Mouse (Mus musculus): ENCODE results near the gene Ctrc. TPM values are rescaled to one million over a fixed set of nuclear protein-coding genes. Genes with fewer than 3 reads are reported as not detected.

Gene Ctrc
- total RNA-seq, 2 experiments from 2014 or later = not detected

- H3K27ac ChIP-seq = peak within 1 kb of the TSS; percentile 86
- peak; percentile 20; the same call in 1 of the 2 replicates for TF ChIP-seq CTCF (IDR thresholded peaks at IDR 0.05)
- intact Hi-C loops (cut with DNase I) = no loop called here
- peak; percentile 89 for DNase-seq
- peak within 1 kb of the TSS; percentile 85 for H3K4me3 ChIP-seq
Measured at GRCm38 (mm10) chr4:141874601-141875460, 28.7 kb upstream of the Ctrc start, which contains the start of gene Efhd2. Gene Efhd2, minus strand, starts transcription at chr4:141874920.

GRCm38 (mm10) chr4:141874111-141874600, 28.0 kb upstream of the Ctrc start:
- Histone ChIP-seq H3K27ac (peak overlapping the region; percentile 86), H3K4me3 (peak overlapping the region; percentile 85)
- no peak for TF ChIP-seq CTCF (IDR thresholded peaks at IDR 0.05)
- no peak for DNase-seq
- intact Hi-C loops (cut with DNase I) = no loop called here

DNA sequence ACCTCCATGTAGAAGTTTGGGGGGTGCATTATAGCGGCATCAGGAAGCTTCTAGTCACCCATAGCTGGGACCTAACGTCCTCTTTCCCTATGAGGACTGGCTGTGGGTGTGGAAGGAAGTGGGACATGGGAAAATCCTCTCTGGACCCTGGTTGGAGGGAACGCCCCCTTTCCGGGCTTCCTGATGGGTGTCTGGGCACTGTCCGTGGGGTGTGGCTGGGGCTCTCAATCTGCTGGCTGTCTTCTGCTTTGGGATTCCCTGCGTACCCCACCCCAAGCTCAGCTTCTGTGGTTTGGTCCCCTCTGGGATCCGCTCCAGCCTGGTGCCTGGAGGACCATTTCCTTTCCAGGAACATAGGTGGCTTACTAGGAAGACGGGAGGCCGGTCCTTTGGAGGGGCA, 26.8 kb upstream of the Ctrc start:
- intact Hi-C loops (cut with DNase I) = no loop called here
- no peak for TF ChIP-seq CTCF (IDR thresholded peaks at IDR 0.05)
- H3K4me3 ChIP-seq = peak overlapping the region; percentile 85
- no peak for DNase-seq
- H3K27ac ChIP-seq = peak overlapping the region; percentile 86

DNA sequence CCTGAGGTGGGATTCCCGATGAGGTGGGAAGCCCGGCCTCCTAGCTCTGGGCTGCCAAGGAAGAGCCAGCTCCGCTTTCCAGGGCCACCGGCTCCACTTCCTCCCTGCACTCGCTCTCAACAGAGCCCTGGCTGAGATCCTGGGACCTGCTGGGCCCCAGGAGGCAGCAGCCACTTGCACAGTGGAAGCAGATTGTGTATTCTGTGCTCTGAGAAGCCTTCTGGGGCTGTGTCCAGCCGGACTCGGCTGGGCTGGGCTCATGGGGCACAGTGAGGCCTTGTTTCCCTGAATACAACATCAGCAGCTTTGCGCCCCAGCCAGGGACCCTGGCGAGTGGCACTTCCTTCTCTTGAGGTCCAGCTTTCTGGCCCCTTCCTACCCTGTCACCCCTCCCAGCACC, 25.8 kb upstream of the Ctrc start:
- no peak for TF ChIP-seq CTCF (IDR thresholded peaks at IDR 0.05)
- H3K27ac ChIP-seq = peak overlapping the region; percentile 86
- H3K4me3 ChIP-seq = peak overlapping the region; percentile 85
- peak; percentile 46 for DNase-seq
- intact Hi-C loops (cut with DNase I) = no loop called here

DNA sequence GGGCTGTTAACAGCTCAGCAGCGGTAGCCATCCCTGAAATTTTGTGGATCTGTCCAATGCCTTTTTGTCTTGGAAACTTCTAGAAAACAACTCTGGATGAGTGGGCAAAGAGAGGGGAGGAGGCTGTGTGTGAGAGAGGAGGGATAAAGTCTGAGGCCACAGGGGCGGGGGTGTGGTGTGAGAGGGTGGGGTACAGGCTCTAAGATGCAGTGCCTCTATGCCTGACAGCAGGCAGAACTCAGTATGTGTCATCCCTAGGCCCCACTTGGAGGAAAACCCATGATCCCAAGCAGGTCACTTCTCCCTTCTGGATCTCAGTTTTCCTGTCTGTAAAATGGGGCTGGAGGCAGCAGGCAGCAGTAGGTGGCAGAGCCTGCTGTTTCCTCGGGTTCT, 25.2 kb upstream of the Ctrc start:
- Histone ChIP-seq H3K4me3 (peak overlapping the region; percentile 85), H3K27ac (peak overlapping the region; percentile 86)
- intact Hi-C loops (cut with DNase I) = no loop called here
- DNase-seq = no peak
- TF ChIP-seq CTCF (IDR thresholded peaks at IDR 0.05) = no peak

DNA sequence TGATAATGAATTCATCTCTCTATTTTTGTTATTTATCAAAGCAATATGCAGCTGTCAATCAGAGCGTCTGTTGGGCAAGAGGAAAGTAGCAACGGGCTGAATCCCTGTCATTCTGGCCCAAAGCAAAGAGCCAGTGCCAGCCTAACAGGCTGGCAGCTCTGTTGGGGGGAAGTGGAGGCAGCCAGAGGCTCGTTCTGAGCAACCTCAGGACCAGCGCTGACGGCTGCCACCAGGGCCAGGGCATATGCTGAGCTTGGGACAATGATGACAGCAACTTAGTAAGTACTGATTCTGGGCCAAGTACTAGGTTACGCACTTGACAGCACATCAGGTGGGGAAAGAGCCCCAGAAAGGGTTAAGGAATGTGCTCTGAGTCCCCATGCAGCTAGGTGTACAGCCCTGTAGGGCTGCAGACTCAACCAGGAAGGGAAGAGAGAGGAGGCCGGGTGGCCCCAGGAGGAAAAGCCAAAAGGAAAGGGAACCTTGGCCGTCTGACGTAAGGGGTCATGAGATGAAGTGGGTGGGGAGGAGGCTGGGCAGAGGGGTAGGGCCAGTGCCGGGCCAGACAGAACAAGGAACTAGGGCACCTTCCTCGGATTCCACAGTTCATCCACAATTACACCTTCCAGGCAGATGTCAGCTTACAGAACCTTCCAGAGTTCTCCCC, 24.6 kb upstream of the Ctrc start:
- Histone ChIP-seq H3K4me3 (peak overlapping the region; percentile 34), H3K27ac (peak overlapping the region; percentile 86)
- DNase-seq = peak; percentile 61
- TF ChIP-seq CTCF (IDR thresholded peaks at IDR 0.05) = no peak
- intact Hi-C loops (cut with DNase I) = no loop called here

DNA sequence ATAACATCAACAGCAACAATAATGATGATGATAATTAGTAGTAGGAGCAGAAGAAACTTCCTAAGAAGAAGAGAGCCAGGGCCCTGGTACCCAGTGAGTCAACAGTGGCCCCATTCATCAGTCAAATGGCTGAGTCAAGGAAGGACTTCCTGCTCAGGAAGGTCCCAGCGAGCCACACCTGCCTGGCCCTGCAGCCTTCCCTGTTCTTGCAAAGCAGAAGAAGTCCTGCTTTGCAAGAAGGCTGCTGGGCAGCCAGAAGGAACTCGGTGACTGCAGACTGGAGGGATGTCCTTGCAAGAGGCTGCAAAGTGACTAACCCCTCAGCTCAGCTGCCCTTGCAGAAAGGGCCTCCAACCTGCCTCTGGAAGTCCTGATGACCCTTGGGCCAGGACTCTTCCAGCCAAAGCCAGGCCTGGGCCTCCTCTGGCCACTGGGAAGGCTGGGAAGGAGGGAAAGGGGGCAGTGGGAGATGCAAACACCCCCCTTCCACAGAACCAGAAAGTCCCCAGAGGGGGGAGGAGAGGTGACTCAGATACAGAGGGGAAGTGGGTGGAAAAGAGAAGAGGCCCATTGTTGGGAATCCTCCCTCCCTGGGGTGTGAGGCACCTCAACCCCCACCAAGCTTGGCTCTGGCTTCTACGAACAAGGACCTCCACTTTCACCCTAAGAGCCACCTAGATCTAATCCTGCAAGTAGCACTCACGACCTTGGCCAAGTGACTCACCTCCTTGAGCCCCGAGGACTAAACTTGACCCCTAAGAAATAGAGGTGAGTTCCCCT, 23.5 kb upstream of the Ctrc start:
- Histone ChIP-seq H3K4me3 (no peak overlapping the region), H3K27ac (peak overlapping the region; percentile 86)
- DNase-seq = no peak
- TF ChIP-seq CTCF (IDR thresholded peaks at IDR 0.05) = no peak
- intact Hi-C loops (cut with DNase I) = no loop called here

GRCm38 (mm10) chr4:141868051-141868450, 21.9 kb upstream of the Ctrc start:
- no peak for TF ChIP-seq CTCF (IDR thresholded peaks at IDR 0.05)
- H3K4me3 ChIP-seq = no peak overlapping the region
- intact Hi-C loops (cut with DNase I) = no loop called here
- H3K27ac ChIP-seq = no peak overlapping the region; the same call in 1 of the 2 replicates
- no peak for DNase-seq

- no peak overlapping the region for H3K4me3 ChIP-seq
- peak overlapping the region; percentile 51 for H3K27ac ChIP-seq
- intact Hi-C loops (cut with DNase I) = no loop called here
- peak; percentile 73 for DNase-seq
- TF ChIP-seq CTCF (IDR thresholded peaks at IDR 0.05) = no peak
Measured at GRCm38 (mm10) chr4:141867498-141867897, 21.3 kb upstream of the Ctrc start.

DNA sequence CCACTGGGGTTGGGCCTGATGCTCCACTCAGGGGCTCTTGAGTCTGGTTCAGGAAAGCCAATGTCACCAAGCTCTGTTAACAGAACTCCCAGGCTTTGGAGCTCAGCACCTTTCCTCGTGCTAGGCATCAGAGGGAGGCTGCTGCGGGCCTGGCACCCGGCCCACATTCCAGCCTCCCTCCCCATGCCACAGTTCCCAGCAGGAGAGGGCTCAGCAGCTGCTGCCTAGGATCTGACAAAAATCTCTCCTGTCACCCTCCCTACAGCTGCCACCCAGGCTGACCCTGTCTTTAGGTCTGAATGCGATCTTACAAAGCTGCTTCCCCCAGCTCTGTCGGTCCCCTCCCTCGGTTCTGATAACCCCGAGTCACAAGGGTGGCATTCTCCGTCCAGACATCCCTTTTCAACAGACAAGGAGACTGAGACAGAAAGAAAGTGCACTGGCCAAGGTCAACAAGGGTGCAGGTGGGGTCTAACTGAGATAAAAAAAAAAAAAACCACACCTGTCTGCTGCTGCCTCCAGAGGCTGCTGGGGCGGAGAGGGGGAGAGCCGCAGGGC, 20.9 kb upstream of the Ctrc start:
- Histone ChIP-seq H3K4me3 (no peak overlapping the region), H3K27ac (peak overlapping the region; percentile 51)
- no peak for TF ChIP-seq CTCF (IDR thresholded peaks at IDR 0.05)
- intact Hi-C loops (cut with DNase I) = no loop called here
- DNase-seq = peak; percentile 39

DNA sequence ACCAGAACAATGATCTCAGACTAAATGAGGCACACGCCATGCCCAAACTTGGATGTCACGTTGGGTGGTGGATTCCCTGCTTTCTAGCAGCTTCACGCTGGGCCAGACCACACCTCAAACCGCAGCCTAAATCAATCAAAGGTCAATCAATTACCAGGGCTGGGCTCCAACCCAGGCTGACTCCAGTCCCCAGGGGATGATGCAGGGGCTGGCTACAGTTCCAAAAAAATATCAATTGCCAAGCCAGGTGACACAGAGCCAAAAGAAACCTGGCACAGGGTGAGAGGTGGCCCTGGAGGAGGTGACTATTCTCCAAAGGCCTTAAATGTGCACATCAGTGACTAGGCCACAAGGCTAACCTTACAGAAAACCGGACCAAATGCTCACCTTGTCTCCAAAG, 19.4 kb upstream of the Ctrc start:
- no peak overlapping the region for H3K4me3 ChIP-seq
- H3K27ac ChIP-seq = no peak overlapping the region
- TF ChIP-seq CTCF (IDR thresholded peaks at IDR 0.05) = no peak
- intact Hi-C loops (cut with DNase I) = no loop called here
- no peak for DNase-seq

DNA sequence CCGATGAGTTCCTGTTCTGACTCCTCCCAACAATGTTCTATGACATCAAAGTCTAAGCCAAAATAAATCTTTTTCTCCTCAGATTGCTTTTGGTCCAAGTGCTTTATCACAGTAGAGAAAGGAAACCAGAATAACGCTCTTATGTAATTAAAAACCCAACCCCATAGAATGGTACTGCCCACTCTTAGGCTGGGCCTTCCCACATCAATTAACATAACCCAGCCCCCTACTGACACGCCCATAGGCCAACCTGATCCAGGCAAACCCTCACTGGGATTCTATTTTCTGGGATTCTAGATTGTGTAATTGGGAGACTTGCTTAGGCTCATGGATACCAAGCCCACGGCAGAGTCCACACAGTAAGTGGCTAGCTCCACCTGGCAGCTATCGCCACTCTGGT, 18.8 kb upstream of the Ctrc start:
- no peak for TF ChIP-seq CTCF (IDR thresholded peaks at IDR 0.05)
- H3K4me3 ChIP-seq = no peak overlapping the region
- intact Hi-C loops (cut with DNase I) = no loop called here
- no peak for DNase-seq
- no peak overlapping the region for H3K27ac ChIP-seq

All from gastrocnemius, adult 2 months (tissue).